Mouse (Mus musculus) lung, adult 2 months (tissue): ENCODE data around the gene Med9.

Source experiments
- CTCF ChIP-seq: fragments of 200-500 bp; IDR thresholded peaks from 2 replicates; pipeline ENCODE4 v1.5.1; 2011; ENCODE audit warnings: mild to moderate bottlenecking, low read length, control low read depth; ENCODE audit not compliant: insufficient read depth
- POLR2A ChIP-seq: fragments of 200-500 bp; IDR thresholded peaks from 2 replicates; pipeline ENCODE4 v1.6.1; 2011; ENCODE audit warnings: low read depth, mild to moderate bottlenecking, control low read depth, low read length, borderline replicate concordance; ENCODE audit errors: extremely low read depth

DNA sequence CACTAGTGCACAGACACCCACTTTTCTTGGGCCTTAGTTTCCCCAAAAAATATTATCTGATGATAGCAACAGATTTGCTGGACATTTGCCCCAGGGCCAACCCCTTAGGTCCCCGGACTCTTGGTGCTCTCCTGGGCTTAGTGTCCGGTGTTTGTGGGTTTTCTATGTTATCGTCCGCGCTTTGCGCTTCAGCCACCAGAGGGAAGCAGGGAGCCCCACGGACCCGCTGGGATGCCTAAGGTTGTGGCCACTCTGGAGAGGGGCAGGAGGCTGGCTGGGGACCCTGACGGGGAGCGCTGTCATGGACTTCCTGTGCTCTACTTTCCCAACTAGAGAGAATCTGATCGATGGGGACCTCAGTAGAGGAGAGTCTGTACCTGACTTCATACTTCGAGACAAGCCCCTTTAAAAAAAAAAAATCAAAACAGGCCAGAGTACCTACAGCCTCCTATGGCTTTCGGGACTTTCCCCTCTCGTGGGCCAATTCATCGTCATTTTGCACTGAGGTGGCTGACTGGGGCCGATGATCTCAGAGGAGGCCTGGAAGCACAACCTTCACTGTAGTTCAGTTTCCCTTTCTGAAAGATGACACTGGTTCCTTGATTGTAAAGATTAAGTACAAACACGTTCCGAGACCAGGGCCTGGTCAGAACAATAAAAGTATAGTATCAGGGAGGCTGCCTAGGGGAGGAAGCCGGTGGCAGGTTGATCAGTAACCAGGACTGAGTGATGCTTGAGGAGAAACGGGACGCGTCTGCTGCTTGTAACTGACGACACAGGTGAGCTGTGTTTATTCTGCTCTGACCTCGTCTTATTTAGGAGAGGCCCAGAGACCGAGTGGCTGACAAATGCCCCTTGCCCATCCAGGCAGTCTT, 17.5 kb downstream of the Med9 start:
- TF ChIP-seq CTCF: peak; percentile 74
- TF ChIP-seq POLR2A: no peak
